Mouse (Mus musculus) thymus, postnatal 36 days (tissue): Measurements from ENCODE around the gene Dgki.

ENCODE experiments used
- DNase-seq, 2 experiments: peaks; one replicate each; pipeline ENCODE4 v3.0.0; 2022; ENCODE audit warnings: mixed read lengths in 2 of 2

Gene Dgki

DNA sequence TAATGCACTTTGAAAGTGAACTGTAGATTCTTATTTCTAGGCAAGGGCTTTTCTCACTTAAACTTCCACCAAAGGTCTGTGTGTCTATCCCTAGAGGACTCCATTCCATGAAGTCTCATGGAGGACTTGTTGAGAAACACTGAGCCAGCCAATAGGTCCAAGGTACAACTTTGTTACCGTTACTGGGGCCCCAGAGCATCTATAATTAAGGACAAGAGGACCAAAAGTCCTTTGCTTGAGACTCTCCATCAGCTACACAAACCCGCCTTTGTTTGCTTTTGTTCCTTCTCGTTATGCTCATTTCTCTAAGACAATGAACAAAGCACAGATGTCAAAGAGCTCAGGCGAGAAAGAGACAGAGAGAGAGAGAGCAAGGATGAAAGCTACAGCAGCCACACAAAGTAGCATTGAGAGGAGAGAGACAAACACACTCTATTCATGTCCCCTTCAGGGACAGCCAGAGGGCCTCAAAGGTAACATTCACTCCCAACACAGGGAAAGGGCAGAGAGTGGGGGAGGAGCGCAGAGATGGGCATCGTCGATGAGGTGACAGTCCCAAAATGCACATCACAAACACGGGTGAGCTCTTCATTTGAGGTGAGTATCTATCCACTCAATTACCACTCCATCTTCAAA, 396.7 kb downstream of the Dgki start:
- no peak for DNase-seq

- DNase-seq, result no peak
Measured at GRCm38 (mm10) chr6:36899872-36900271, 400.1 kb downstream of the Dgki start.

DNA sequence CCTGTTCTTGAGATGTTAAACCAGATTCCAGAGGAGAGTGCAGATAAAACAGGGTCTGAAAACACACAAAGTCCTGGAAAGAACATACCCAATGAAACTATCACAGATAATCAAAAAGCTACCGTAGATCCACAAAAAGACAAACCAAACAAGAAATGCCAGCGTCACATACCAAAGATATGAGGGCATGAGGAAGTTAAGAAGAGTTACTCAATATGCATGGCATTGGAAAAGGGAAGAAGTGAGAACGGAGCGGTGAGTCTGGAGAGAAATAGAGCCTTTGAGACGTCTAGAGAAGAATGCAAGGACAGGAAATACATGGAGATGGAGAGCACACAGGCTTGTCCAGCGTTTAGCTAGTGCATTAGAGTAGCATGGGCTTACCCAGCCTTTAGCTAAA, 401.6 kb downstream of the Dgki start:
- no peak for DNase-seq

GRCm38 (mm10) chr6:36897616-36898149, 402.3 kb downstream of the Dgki start:
- DNase-seq, result no peak

DNA sequence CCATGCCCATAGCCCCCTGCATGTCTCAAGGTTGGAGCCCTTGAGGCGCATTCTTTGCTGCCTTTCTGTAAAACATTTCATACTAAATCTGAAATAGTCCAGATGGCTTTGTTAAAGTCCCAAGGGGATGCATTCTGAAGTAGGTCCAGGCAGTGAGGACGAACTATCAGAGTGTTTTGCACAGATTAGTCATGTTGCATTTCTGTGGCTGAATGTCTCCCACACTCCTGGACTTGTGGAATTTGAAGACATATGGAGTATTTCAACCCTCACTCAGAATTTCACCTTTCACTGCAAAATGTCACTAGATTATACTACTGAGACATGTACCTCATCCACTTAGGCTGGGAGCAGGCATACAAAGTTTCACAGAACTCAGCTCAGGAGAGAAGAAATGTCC, 403.3 kb downstream of the Dgki start:
- DNase-seq, result no peak

DNA sequence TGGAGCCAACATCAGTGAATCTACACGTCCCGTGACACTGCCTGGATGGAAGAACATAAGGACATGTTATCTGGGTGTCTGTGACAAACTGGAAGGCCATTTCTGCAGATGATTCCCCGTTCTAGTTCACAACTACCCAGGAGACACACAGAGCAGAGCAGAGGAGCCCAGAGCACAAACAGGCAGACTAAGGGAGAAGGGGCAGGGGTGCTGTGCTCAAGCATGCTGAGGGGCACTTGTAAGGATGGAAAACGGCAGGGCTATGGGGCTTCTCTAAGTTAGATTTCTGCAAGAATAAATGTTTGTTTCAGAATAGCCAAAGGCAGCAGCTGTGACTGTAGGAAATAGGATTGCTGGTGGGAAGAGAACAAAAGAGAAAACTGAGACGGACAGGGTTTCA, 408.2 kb downstream of the Dgki start:
- no peak for DNase-seq

DNA sequence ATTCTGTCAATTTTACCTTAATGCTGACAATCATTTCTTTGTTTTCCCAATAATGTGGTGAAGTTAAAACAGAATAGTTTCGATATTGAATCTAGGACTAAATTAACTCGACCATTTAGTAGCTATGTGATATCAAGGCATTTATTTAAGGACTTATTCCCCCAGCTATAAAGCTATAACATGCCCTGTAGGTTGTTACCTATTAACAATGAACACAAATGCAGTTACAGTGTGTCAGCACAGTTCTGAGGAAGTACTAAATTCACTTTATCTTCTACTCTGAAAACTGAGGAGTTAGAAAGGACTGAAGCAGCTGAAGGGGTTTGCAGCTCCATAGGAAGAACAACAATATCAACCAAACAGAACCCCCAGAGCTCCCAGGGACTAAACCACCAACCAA, 409.2 kb downstream of the Dgki start:
- DNase-seq, result no peak

- no peak for DNase-seq
Measured at GRCm38 (mm10) chr6:36890296-36890695, 409.7 kb downstream of the Dgki start.

DNA sequence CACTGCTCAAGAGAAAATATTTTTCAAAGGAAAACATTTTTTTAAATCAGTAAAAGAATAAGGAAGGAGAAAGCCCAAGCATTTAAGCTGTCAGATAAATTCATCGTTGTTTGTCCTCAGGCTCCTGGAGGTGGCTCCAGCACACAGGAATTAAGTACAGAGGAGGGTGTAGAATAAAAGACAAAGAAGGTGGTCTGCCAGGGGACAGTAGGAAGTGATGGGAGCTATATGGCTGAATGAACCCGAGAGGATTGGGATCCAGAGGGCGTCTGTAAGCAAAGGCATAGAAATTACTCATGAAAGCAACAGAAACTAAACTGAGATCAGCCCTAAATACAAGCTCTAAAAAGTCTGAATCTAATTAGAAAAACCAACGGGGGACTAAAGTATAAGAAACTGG, 418.7 kb downstream of the Dgki start:
- DNase-seq, result no peak

GRCm38 (mm10) chr6:36880643-36881263, 419.2 kb downstream of the Dgki start:
- DNase-seq, result no peak

DNA sequence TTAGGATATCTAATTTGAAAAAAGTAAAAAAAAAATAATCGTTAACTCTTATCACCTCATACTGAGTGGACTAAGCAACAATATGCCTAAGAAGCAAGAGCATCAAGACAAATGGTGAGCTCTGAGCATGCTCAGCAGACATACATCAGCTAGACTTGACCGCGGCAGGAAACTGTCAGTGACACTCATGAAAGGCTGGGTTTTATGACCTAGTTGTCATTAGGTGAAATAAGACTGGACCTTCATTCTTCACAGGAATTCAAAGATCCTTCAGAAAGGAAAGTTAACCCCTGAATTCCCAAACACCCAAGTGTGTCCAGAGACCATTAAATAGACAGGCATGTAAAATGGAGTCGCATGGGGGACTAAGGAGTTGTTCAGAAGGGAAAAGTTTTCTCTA, 422.6 kb downstream of the Dgki start:
- no peak for DNase-seq

GRCm38 (mm10) chr6:36876426-36876825, 423.6 kb downstream of the Dgki start:
- DNase-seq, result no peak

- no peak for DNase-seq
Measured at GRCm38 (mm10) chr6:36875926-36876325, 424.1 kb downstream of the Dgki start.

DNA sequence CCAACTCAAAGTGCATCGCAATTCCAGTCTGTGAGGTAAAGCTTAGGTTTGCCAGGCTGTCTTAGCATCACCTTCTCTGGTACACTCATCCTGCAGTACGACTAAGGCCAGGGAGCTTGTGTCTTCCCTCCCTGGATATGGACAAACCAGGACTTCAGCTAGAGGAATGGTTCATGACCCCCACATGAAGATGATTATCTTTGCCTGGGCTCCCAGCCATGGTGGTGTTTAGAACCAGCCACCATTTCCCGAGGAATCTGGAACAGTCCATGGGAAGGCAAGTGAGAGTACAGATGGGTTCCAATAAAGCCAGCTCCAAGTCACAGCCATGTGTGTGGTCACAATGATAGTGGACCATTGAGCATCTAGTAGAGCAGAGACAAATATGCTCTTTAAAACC, 427.1 kb downstream of the Dgki start:
- DNase-seq, result no peak

- no peak for DNase-seq
Measured at GRCm38 (mm10) chr6:36868217-36868616, 431.8 kb downstream of the Dgki start.

- DNase-seq, result no peak
Measured at GRCm38 (mm10) chr6:36858258-36859041, 441.5 kb downstream of the Dgki start.

- DNase-seq, result no peak
Measured at GRCm38 (mm10) chr6:36857627-36858257, 442.2 kb downstream of the Dgki start.

GRCm38 (mm10) chr6:36850422-36851129, 449.4 kb downstream of the Dgki start:
- no peak for DNase-seq

- DNase-seq, result no peak
Measured at GRCm38 (mm10) chr6:36845288-36845687, 454.7 kb downstream of the Dgki start.

DNA sequence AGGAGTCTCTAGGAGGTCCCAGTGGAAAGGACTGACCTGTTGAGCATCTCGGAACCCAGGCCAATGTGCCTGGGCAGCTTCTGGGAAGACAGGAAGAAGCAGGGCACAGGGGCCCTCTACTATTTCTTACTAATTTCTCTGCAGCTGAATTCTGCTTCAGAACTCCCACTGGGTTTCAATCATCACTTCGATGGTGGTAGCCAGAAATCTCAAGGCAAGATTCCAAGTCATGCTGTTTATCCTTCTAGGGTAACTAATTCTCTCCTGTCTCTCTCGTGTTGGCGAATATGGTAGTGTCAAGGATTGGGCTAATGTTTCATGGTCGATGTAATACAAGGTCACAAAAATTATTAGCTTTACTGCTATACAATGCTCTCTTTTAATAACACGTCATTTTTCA, 455.7 kb downstream of the Dgki start:
- DNase-seq, result no peak

DNA sequence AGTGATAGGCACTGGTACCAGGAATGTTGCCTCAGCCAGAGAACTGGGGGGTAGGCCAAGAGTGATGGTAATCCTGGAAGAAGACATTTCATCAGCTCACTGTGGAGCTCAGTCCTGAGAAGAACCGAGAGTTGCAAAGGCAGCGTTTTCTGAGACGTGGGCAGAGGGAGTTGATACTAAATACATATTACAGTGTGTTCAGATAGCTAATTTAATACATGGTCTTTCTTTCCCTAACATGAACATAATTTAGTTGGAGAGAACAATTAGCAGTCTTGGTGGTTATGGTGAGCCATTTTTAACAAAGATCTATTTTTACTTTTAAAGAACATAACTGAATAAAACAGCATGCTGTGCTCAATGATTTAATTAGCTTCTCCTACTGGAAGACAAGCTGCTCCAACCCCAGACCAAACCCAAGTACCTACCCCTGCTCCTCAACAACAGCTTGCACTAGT, 456.9 kb downstream of the Dgki start:
- DNase-seq, result no peak

DNA sequence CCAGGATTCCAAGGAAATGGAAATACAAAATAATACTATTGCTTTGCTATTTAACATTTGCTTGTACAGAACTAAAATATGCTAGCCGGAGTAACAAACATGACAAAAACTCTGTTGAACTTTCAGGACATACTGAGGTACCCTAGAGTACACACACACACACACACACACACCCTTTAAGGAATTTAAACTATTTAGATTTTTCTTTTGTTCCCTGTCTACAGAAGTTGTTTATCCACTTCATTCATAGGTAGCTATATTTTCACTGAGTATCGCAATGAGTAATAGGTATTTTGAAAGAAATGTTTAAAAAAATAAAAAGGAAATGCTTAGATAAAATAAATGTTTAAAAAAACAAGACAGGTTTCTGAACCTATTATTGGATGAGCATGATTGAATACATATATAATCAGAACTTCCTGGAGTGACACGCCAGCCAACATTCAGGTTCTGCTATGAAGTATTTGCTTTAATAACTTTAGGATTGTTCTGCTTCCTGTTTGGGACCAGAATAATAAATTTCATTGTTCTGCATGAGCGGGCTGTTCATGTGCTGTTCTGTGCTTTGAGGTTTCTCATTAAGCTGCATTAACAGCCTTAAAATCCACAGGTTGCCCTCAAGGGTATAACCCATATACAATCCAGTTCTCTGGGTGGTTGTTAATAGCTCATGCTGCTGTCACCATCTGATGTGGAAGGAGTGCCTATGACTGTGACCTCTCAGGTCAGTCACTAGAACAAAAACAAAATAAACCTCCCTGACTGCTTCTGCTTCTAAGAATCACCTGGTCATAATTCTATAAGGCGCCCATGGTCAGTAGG, 457.7 kb downstream of the Dgki start:
- no peak for DNase-seq
